Mouse (Mus musculus): ENCODE measurements around the gene Zfp61. TPM values are rescaled to one million over a fixed set of nuclear protein-coding genes. Genes with fewer than 3 reads are reported as not detected.

The Zfp61 gene
- 56.0 and 56.3 TPM in 2 replicates for polyA plus RNA-seq (2015; fragmentation: Nextera tagmentation; extraction: Ambion mirVana)

DNA sequence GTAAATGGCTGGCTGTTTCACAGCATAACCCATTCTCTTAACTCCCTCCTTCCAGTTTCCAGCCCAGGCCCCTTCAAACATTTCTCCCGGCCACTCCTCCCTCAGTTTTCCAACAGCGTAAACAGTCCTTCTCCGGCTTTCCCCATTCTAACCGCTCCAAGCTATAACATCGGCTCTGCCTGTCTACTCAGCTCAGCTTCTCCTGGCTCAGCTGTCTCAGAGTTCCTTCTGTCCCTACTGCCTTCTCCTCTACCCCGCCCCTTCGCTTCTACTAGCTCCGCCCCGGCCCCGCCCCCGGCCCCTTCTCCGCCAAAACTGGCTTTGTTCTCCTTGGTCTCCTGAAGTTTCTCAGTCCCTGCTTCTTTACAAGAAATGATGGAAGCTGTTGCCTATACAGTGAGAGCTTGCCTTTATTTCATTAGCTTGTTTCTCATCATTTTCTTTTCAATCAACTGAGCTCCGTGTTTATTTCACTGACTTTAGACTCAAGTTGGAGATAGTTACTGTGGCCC is at the start of gene Zfp61:
Gene Zfp61, minus strand, starts transcription at position 462 of the 512 bp plus-strand sequence.
- H3K27me3 ChIP-seq (replicated peaks; ENCODE audit: control insufficient read depth, insufficient read depth, low read length): no peaks in the 10 kb centered on the region
- H3K4me2 ChIP-seq (ENCODE audit: low read length): peak within 1 kb of the TSS; percentile 66
- peak within 1 kb of the TSS; percentile 54 for H3K9ac ChIP-seq (replicated peaks; ENCODE audit: low read depth, low read length)
- H3K4me3 ChIP-seq (replicated peaks; ENCODE audit: low read length): peak within 1 kb of the TSS; percentile 65
- no peaks in the 10 kb centered on the region for H3K9me3 ChIP-seq (ENCODE audit: control insufficient read depth, low read length)
- ATAC-seq: peak; percentile 66
- H3K27ac ChIP-seq (ENCODE audit: low read length): peak within 1 kb of the TSS; percentile 74
- H3K4me1 ChIP-seq (replicated peaks; ENCODE audit: control insufficient read depth, insufficient read depth, low read length): peaks cover 19% of the 10 kb centered on the region
- WGBS: 2% methylated on average over 13 of the region's 13 CpGs
- peaks cover 23% of the 10 kb centered on the region for H3K36me3 ChIP-seq (ENCODE audit: control insufficient read depth, insufficient read depth)

DNA sequence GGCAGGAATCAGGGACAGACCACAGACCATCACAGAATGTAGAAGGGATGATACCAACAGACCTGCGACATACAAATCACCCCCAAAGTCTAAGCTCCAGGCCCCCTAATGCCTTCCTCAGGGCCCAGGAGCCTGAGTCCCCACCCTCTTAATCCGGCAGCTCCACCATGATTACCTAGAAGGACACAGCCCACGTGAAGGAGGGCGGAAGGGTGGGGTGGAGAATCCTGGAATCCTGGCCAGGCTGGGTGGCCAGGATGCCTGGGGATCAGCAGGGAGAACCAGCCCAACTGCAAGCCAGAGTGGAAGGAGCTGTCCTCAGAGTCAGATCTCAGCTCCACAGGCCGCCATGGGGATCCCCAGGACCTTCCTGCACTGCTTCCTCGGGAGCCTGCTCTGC is 47.9 kb upstream of the Zfp61 start, which contains the start of gene Lypd5:
Gene Lypd5, plus strand, starts transcription at position 301 of the 400 bp plus-strand sequence.
- ATAC-seq: no peak
- 50% methylated on average over 6 of the region's 6 CpGs for WGBS
- no peak within 1 kb of the TSS for H3K9ac ChIP-seq (replicated peaks; ENCODE audit: low read depth, low read length)

DNA sequence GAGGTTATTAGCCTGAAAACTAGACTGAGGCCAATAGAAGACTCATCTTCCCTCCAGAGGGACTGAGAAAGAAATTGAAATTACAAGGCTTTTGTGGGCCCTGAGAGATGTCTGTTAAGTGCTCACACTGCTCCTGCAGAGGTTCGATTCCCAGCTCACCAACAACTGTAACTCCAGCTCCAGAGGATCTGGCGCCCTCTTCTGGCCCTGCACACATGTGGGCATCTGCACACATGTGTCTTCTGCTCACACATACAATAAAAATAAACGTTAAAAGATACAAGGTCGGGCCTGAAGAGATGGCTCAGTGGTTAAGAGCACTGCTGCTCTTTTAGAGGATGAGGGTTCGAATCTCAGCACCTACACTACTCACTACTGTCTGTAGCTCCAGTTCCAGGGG is 45.4 kb upstream of the Zfp61 start:
- no peak overlapping the region for H3K27ac ChIP-seq (ENCODE audit: low read length)
- no peaks in the 10 kb centered on the region for H3K36me3 ChIP-seq (ENCODE audit: control insufficient read depth, insufficient read depth)
- no peak for ATAC-seq
- no peak overlapping the region for H3K4me2 ChIP-seq (ENCODE audit: low read length)
- no peaks in the 10 kb centered on the region for H3K9me3 ChIP-seq (ENCODE audit: control insufficient read depth, low read length)
- no peak overlapping the region for H3K4me3 ChIP-seq (replicated peaks; ENCODE audit: low read length)
- H3K9ac ChIP-seq (replicated peaks; ENCODE audit: low read depth, low read length): no peak overlapping the region
- H3K4me1 ChIP-seq (replicated peaks; ENCODE audit: control insufficient read depth, insufficient read depth, low read length): no peaks in the 10 kb centered on the region
- 72% methylated on average over 5 of the region's 5 CpGs for WGBS
- no peaks in the 10 kb centered on the region; the same call in 1 of the 2 replicates for H3K27me3 ChIP-seq (replicated peaks; ENCODE audit: control insufficient read depth, insufficient read depth, low read length)

More for the DNA sequence above, 47.9 kb upstream of the Zfp61 start, which contains the start of gene Lypd5:
- Histone ChIP-seq H3K36me3 (ENCODE audit: control insufficient read depth, insufficient read depth) (no peaks in the 10 kb centered on the region), H3K4me1 (replicated peaks; ENCODE audit: control insufficient read depth, insufficient read depth, low read length) (no peaks in the 10 kb centered on the region), H3K4me2 (ENCODE audit: low read length) (no peak within 1 kb of the TSS), H3K9me3 (ENCODE audit: control insufficient read depth, low read length) (no peaks in the 10 kb centered on the region), H3K27me3 (replicated peaks; ENCODE audit: control insufficient read depth, insufficient read depth, low read length) (peaks cover 4% of the 10 kb centered on the region; the same call in 1 of the 2 replicates), H3K27ac (ENCODE audit: low read length) (no peak within 1 kb of the TSS), H3K4me3 (replicated peaks; ENCODE audit: low read length) (no peak within 1 kb of the TSS)

DNA sequence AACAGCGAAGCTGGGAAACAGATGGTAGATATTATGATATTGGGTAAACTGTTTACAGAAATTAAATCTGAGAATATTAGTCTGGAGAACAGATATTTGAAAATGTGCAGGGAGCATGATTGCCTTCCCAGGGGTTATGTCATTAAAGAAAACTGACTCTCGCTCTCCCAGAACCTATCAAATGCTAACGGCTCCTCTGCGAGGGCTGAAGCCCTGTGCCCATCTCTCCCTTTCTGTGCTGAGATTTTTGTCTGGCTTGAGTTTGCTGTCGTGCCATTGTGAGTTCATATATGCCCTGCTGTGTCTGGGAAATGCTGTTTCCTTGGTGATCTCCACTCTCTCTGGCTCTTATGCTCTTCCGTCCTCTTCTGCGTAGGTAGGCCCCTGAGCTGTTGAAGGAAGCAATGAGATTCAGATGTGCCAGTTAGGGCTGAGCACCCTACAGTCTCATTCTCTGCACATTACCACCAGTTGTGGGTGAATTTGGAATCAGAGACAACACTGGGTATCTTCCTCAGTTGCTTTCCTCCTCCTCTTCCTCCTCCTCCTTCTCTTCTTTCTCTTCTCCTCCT is 42.8 kb upstream of the Zfp61 start:
- 68% methylated on average over 7 of the region's 7 CpGs for WGBS
- ATAC-seq: no peak

DNA sequence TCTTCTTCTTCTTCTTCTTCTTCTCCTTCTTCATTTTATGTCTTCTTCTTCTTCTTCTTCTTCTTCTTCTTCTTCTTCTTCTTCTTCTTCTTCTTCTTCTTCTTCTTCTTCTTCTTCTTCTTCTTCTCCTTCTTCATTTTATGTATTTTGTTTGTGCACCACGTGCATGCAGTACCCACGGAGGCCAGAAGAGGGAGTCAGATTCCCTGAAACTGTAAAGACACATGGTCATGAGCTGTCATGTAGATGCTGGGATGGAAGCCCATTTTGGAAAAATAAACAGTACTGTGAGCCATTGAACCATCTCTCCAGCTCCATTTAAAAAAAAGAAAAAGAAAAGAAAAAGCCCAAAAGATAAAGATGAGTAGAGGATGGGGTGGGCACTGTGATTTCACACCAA is 37.2 kb upstream of the Zfp61 start:
- Histone ChIP-seq H3K4me2 (ENCODE audit: low read length) (no peak overlapping the region), H3K4me3 (replicated peaks; ENCODE audit: low read length) (no peak overlapping the region), H3K27ac (ENCODE audit: low read length) (no peak overlapping the region), H3K4me1 (replicated peaks; ENCODE audit: control insufficient read depth, insufficient read depth, low read length) (no peaks in the 10 kb centered on the region), H3K36me3 (ENCODE audit: control insufficient read depth, insufficient read depth) (no peaks in the 10 kb centered on the region), H3K9ac (replicated peaks; ENCODE audit: low read depth, low read length) (no peak overlapping the region), H3K9me3 (ENCODE audit: control insufficient read depth, low read length) (no peaks in the 10 kb centered on the region), H3K27me3 (replicated peaks; ENCODE audit: control insufficient read depth, insufficient read depth, low read length) (peaks cover 13% of the 10 kb centered on the region)
- no peak for ATAC-seq
- 45% methylated on average over 2 of the region's 2 CpGs for WGBS

More for the DNA sequence above, 42.8 kb upstream of the Zfp61 start:
- H3K9ac ChIP-seq (replicated peaks; ENCODE audit: low read depth, low read length): no peak overlapping the region
- H3K4me1 ChIP-seq (replicated peaks; ENCODE audit: control insufficient read depth, insufficient read depth, low read length): no peaks in the 10 kb centered on the region
- H3K27ac ChIP-seq (ENCODE audit: low read length): no peak overlapping the region
- H3K27me3 ChIP-seq (replicated peaks; ENCODE audit: control insufficient read depth, insufficient read depth, low read length): no peaks in the 10 kb centered on the region
- H3K4me2 ChIP-seq (ENCODE audit: low read length): no peak overlapping the region
- H3K36me3 ChIP-seq (ENCODE audit: control insufficient read depth, insufficient read depth): no peaks in the 10 kb centered on the region
- no peaks in the 10 kb centered on the region for H3K9me3 ChIP-seq (ENCODE audit: control insufficient read depth, low read length)
- H3K4me3 ChIP-seq (replicated peaks; ENCODE audit: low read length): no peak overlapping the region

DNA sequence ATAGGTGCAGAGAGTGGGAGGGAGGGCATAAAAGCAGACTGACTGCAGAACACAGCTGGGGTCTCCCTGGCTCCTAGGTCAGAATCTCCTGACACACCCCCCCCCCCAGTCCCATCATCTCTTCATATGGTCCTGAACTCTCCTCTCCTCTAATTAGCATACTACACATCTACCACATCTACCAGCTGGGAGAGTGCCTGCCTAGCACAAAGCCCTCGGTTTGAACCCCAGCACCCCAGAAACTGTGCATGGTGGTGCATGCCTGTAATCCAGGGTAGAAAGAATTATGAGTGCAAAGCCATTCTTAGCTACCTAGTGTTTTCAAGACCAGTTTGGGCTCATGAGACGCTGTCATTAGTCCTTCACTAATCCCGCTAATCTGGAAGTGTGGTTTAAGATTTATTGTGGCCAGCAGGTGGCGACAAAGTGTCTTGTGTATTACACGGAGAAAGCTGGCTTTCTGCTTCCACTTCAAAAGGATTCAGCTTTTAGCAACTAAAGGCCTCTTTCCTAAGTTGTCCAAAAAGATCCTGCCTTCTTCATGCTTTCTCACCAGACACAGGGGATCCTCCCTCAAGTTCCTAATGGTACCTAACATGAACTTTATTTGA is 34.8 kb upstream of the Zfp61 start:
- H3K9me3 ChIP-seq (ENCODE audit: control insufficient read depth, low read length): no peaks in the 10 kb centered on the region
- H3K4me1 ChIP-seq (replicated peaks; ENCODE audit: control insufficient read depth, insufficient read depth, low read length): no peaks in the 10 kb centered on the region
- WGBS: 10% methylated on average over 5 of the region's 5 CpGs
- no peak overlapping the region for H3K9ac ChIP-seq (replicated peaks; ENCODE audit: low read depth, low read length)
- no peak for ATAC-seq
- H3K27me3 ChIP-seq (replicated peaks; ENCODE audit: control insufficient read depth, insufficient read depth, low read length): peaks cover 15% of the 10 kb centered on the region
- H3K36me3 ChIP-seq (ENCODE audit: control insufficient read depth, insufficient read depth): no peaks in the 10 kb centered on the region
- no peak overlapping the region for H3K4me2 ChIP-seq (ENCODE audit: low read length)
- no peak overlapping the region for H3K4me3 ChIP-seq (replicated peaks; ENCODE audit: low read length)
- no peak overlapping the region for H3K27ac ChIP-seq (ENCODE audit: low read length)

DNA sequence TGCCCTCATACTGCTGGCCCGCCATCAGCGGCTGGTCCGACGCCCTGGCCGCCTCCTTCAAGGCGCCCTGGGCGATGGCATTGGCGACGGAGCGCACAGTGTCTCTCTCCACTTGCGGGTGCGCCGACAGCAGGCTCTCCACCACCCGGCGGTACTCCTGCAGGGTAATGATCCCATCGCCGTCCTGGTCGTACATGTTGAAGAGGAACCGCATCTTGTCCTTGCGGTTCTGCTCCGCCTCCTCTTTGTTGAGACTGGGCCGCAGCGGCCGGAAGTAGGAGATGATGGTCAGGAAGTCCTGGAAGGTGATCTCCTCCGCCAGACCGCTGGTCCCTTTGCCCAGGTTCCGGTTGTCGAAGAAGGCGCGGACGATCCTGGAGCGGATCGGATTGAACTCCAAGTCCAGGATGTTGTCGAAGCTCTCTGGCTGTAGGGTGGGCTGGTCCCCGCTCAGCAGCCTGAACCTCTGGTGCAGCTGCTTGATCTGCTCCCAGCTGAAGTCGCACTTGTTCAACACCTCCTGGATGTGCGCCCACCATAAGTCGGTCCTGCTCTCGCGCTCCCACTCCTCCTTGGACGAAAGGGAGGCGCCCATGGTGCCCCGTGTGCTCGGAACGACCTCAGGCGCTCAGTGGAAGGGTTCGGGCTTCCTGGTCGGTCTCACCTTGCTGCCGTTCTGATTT is 32.4 kb upstream of the Zfp61 start, which contains the start of gene Tescl:
Gene Tescl, minus strand, starts transcription at position 633 of the 683 bp plus-strand sequence.
- 52% methylated on average over 49 of the region's 49 CpGs for WGBS
- Histone ChIP-seq H3K27ac (ENCODE audit: low read length) (no peak within 1 kb of the TSS), H3K9ac (replicated peaks; ENCODE audit: low read depth, low read length) (no peak within 1 kb of the TSS), H3K4me2 (ENCODE audit: low read length) (no peak within 1 kb of the TSS), H3K27me3 (replicated peaks; ENCODE audit: control insufficient read depth, insufficient read depth, low read length) (peaks cover 15% of the 10 kb centered on the region), H3K4me3 (replicated peaks; ENCODE audit: low read length) (no peak within 1 kb of the TSS), H3K9me3 (ENCODE audit: control insufficient read depth, low read length) (no peaks in the 10 kb centered on the region), H3K4me1 (replicated peaks; ENCODE audit: control insufficient read depth, insufficient read depth, low read length) (no peaks in the 10 kb centered on the region), H3K36me3 (ENCODE audit: control insufficient read depth, insufficient read depth) (no peaks in the 10 kb centered on the region)
- no peak for ATAC-seq

DNA sequence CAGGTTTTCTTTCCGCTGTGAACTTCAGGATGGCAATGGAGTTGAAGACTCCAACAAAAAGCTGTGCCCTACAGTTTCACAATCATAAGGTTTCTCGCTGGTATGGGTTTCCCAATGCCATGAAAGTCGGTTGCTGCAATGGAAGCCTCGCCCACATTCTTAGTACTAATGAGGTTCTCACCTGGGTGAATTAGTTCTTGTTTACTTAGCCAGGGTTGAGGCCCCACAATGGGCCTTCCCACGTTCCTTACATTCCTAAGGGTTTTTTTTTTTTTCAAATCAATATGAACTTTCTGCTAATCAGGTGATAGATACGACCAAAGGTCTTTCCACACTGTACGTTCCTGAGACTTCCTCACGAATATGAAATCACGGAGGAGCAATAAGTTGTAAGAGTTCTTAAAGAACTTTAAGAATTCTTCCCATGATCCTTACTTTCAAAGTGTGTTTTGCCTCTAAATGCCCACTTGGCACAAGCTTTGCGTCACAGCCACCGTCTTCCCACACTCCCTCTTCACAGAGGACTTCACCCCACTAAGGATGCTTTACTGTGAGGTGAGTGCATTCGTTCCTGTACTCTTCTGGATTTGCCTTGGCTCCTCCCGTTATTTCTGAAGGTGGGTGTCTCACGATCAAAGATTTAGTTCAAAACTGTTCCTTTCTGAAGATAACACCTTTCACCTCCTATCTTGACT is 26.4 kb upstream of the Zfp61 start:
- Histone ChIP-seq H3K36me3 (ENCODE audit: control insufficient read depth, insufficient read depth) (no peaks in the 10 kb centered on the region), H3K27me3 (replicated peaks; ENCODE audit: control insufficient read depth, insufficient read depth, low read length) (no peaks in the 10 kb centered on the region), H3K9ac (replicated peaks; ENCODE audit: low read depth, low read length) (no peak overlapping the region), H3K4me3 (replicated peaks; ENCODE audit: low read length) (no peak overlapping the region), H3K4me2 (ENCODE audit: low read length) (no peak overlapping the region), H3K9me3 (ENCODE audit: control insufficient read depth, low read length) (no peaks in the 10 kb centered on the region), H3K4me1 (replicated peaks; ENCODE audit: control insufficient read depth, insufficient read depth, low read length) (peaks cover 17% of the 10 kb centered on the region), H3K27ac (ENCODE audit: low read length) (no peak overlapping the region)
- WGBS: 91% methylated on average over 14 of the region's 14 CpGs
- ATAC-seq: no peak
